Mouse (Mus musculus): ENCODE data around the gene Cacng3. TPM values are rescaled to one million over a fixed set of nuclear protein-coding genes. Genes with fewer than 3 reads are reported as not detected.

The Cacng3 gene
- polyA plus RNA-seq, 1 experiment, result not detected

DNA sequence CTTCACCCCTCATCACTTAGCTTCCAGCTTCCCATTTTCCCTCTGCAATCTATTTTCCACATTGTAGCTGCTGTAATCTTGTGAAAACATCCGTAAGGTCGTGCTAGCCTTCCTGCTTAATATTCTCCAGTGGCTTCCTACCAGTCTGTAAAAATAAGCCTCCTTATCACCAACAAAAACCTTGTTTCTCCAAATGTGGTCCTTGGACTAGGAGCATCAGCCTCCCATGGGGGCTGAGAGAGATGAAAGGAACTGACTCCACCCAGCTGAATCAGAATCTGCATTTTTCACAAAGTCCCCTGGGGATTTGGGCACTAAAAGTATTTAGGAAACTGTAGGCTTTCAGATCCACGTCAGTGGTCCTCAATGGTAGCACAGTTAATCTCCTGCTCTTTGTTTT, 46.0 kb downstream of the Cacng3 start:
- 46% methylated on average over 3 of the region's 3 CpGs for WGBS
- H3K27me3 ChIP-seq (ENCODE audit: control insufficient read depth, insufficient read depth, low read length), result no peaks in the 10 kb centered on the region
- no peaks in the 10 kb centered on the region for H3K4me1 ChIP-seq (ENCODE audit: control insufficient read depth, insufficient read depth, insufficient read length, low read length)
- no peak overlapping the region for H3K27ac ChIP-seq (ENCODE audit: insufficient read depth, low read depth, low read length)
- H3K36me3 ChIP-seq (ENCODE audit: control insufficient read depth, insufficient read depth, low read length), result no peaks in the 10 kb centered on the region
- TF ChIP-seq POLR2A (IDR thresholded peaks at IDR 0.05; ENCODE audit: low read depth, low read length) (no peak), CTCF (IDR thresholded peaks at IDR 0.05; ENCODE audit: extremely low read depth, insufficient read length, insufficient replicate concordance, low read depth, low read length) (no peak)
- H3K4me3 ChIP-seq (ENCODE audit: low read depth, low read length), result no peak overlapping the region

DNA sequence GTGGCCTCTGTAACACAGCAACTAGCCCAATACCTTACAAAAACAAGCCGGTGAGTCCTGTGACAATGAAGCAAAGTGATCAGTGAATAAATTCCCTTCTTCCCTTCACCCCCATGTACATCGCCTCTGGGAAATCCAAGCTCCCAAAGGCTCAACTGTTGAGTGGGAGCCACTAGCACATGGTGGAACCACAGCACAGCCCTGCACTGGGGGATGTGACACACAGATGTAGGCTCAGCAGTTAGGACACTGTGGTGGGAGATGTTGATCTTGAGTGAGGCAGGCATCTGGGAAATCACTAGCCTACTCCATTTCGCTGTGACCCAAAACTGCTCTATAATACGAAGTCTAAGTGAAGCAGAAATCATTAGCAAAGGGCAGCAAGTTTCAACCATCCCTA, 48.2 kb downstream of the Cacng3 start:
- Histone ChIP-seq H3K36me3 (ENCODE audit: control insufficient read depth, insufficient read depth, low read length) (no peaks in the 10 kb centered on the region), H3K4me3 (ENCODE audit: low read depth, low read length) (no peak overlapping the region), H3K27me3 (ENCODE audit: control insufficient read depth, insufficient read depth, low read length) (no peaks in the 10 kb centered on the region), H3K4me1 (ENCODE audit: control insufficient read depth, insufficient read depth, insufficient read length, low read length) (no peaks in the 10 kb centered on the region), H3K27ac (ENCODE audit: insufficient read depth, low read depth, low read length) (no peak overlapping the region)
- WGBS, result 87% methylated on average over 4 of the region's 4 CpGs
- TF ChIP-seq CTCF (IDR thresholded peaks at IDR 0.05; ENCODE audit: extremely low read depth, insufficient read length, insufficient replicate concordance, low read depth, low read length) (no peak), POLR2A (IDR thresholded peaks at IDR 0.05; ENCODE audit: low read depth, low read length) (no peak)

DNA sequence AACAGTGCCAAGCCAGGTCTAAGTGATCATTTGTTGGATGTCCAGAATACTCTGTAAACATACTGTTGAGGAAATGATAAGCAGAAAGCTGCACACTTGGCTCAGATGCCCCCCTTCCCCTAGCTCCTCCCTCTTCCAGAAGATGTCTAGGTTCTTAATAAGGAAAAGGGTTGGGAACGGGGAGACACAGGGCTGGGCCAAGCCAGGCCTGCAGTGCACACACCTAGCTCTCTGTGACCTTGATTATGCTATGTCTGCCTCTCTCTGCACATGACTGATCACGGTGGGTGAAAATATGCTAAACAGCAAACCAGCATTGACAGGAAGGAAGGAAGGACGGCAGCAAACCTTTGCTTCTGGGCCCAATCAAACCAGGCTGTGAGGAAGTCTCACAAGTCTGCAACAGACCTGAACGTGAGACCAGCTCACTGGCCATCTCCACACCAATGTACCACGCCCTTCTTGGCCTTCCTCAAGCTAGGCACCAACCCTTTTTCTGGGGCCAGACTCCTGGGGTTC, 53.1 kb downstream of the Cacng3 start:
- H3K36me3 ChIP-seq (ENCODE audit: control insufficient read depth, insufficient read depth, low read length), result no peaks in the 10 kb centered on the region
- no peak overlapping the region for H3K4me3 ChIP-seq (ENCODE audit: low read depth, low read length)
- WGBS, result 29% methylated on average over 5 of the region's 5 CpGs
- TF ChIP-seq CTCF (IDR thresholded peaks at IDR 0.05; ENCODE audit: extremely low read depth, insufficient read length, insufficient replicate concordance, low read depth, low read length), result no peak
- TF ChIP-seq POLR2A (IDR thresholded peaks at IDR 0.05; ENCODE audit: low read depth, low read length), result no peak
- no peaks in the 10 kb centered on the region for H3K27me3 ChIP-seq (ENCODE audit: control insufficient read depth, insufficient read depth, low read length)
- H3K27ac ChIP-seq (ENCODE audit: insufficient read depth, low read depth, low read length), result no peak overlapping the region; the same call in 1 of the 2 replicates
- no peaks in the 10 kb centered on the region for H3K4me1 ChIP-seq (ENCODE audit: control insufficient read depth, insufficient read depth, insufficient read length, low read length)

DNA sequence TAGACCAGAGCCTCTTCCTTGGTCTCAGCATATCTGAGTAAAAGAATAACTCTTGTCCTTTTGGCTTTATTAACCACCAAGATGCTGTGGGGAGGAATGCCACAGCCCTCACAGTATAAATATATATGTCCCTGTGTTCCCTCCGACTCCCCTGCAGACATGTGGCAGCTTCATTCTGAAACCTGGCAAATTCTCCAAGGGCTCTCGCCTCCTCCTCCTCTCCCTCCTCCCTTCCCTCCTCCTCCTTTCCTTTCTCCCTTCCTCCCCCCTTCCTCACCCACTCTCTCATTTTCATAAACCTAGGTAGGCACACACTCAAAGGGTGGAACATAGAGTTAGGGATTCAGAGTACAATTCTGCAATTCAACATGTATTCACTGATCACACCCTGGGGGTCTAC, 56.1 kb downstream of the Cacng3 start:
- no peak overlapping the region for H3K4me3 ChIP-seq (ENCODE audit: low read depth, low read length)
- whole genome bisulfite sequencing, result 74% methylated on average over 2 of the region's 2 CpGs
- H3K36me3 ChIP-seq (ENCODE audit: control insufficient read depth, insufficient read depth, low read length), result no peaks in the 10 kb centered on the region
- H3K27ac ChIP-seq (ENCODE audit: insufficient read depth, low read depth, low read length), result no peak overlapping the region
- no peaks in the 10 kb centered on the region for H3K27me3 ChIP-seq (ENCODE audit: control insufficient read depth, insufficient read depth, low read length)
- TF ChIP-seq POLR2A (IDR thresholded peaks at IDR 0.05; ENCODE audit: low read depth, low read length), result no peak
- TF ChIP-seq CTCF (IDR thresholded peaks at IDR 0.05; ENCODE audit: extremely low read depth, insufficient read length, insufficient replicate concordance, low read depth, low read length), result no peak
- no peaks in the 10 kb centered on the region for H3K4me1 ChIP-seq (ENCODE audit: control insufficient read depth, insufficient read depth, insufficient read length, low read length)

DNA sequence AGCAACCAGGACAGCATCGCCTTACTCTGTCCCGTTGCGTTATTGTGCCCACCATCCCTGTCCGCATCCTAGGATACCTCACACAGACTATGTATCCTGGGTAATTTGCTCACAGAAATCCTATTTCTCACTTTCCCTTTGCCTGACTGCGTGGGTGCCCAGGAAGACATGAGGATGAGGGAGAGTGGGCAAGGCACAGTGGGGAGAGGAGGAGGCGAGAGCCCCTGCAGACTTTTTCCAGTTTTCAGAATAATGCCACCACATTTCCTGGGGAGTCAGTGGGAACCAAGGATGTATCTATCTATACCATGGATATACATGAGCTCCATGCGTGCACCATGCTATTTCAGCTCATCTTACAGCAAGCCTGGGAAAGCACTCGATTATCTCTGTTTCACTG, 57.9 kb downstream of the Cacng3 start:
- H3K4me3 ChIP-seq (ENCODE audit: low read depth, low read length), result no peak overlapping the region
- no peak overlapping the region for H3K27ac ChIP-seq (ENCODE audit: insufficient read depth, low read depth, low read length)
- no peaks in the 10 kb centered on the region for H3K36me3 ChIP-seq (ENCODE audit: control insufficient read depth, insufficient read depth, low read length)
- H3K27me3 ChIP-seq (ENCODE audit: control insufficient read depth, insufficient read depth, low read length), result no peaks in the 10 kb centered on the region
- H3K4me1 ChIP-seq (ENCODE audit: control insufficient read depth, insufficient read depth, insufficient read length, low read length), result no peaks in the 10 kb centered on the region
- TF ChIP-seq POLR2A (IDR thresholded peaks at IDR 0.05; ENCODE audit: low read depth, low read length) (no peak), CTCF (IDR thresholded peaks at IDR 0.05; ENCODE audit: extremely low read depth, insufficient read length, insufficient replicate concordance, low read depth, low read length) (no peak)
- WGBS, result 88% methylated on average over 8 of the region's 8 CpGs

DNA sequence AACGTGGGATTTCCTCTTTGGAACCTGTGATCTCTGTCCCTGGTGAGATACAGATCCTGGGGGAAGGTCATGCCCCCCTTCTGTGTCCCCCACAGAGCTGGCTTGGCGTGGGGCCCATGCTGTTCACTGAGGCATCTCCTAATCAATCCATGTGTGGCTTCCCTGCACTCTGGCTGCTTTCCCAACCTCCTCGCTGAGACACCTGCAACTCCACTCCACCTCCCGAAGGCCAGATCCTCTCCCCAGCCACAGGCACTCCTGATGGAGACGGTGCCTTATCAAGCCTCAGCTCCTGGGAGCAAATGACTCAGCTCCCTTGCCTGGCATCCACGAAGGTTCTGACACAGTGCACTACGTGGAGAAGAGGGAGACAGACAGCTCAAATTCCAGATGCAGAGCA, 58.6 kb downstream of the Cacng3 start:
- 34% methylated on average over 7 of the region's 7 CpGs for WGBS
- no peak overlapping the region for H3K27ac ChIP-seq (ENCODE audit: insufficient read depth, low read depth, low read length)
- H3K36me3 ChIP-seq (ENCODE audit: control insufficient read depth, insufficient read depth, low read length), result no peaks in the 10 kb centered on the region
- no peaks in the 10 kb centered on the region for H3K4me1 ChIP-seq (ENCODE audit: control insufficient read depth, insufficient read depth, insufficient read length, low read length)
- no peak for TF ChIP-seq POLR2A (IDR thresholded peaks at IDR 0.05; ENCODE audit: low read depth, low read length)
- no peak for TF ChIP-seq CTCF (IDR thresholded peaks at IDR 0.05; ENCODE audit: extremely low read depth, insufficient read length, insufficient replicate concordance, low read depth, low read length)
- no peaks in the 10 kb centered on the region for H3K27me3 ChIP-seq (ENCODE audit: control insufficient read depth, insufficient read depth, low read length)
- no peak overlapping the region for H3K4me3 ChIP-seq (ENCODE audit: low read depth, low read length)

- TF ChIP-seq POLR2A (IDR thresholded peaks at IDR 0.05; ENCODE audit: low read depth, low read length), result no peak
- TF ChIP-seq CTCF (IDR thresholded peaks at IDR 0.05; ENCODE audit: extremely low read depth, insufficient read length, insufficient replicate concordance, low read depth, low read length), result no peak
- WGBS, result 59% methylated on average over 11 of the region's 11 CpGs
- Histone ChIP-seq H3K4me1 (ENCODE audit: control insufficient read depth, insufficient read depth, insufficient read length, low read length) (no peaks in the 10 kb centered on the region), H3K27ac (ENCODE audit: insufficient read depth, low read depth, low read length) (no peak overlapping the region), H3K4me3 (ENCODE audit: low read depth, low read length) (no peak overlapping the region), H3K36me3 (ENCODE audit: control insufficient read depth, insufficient read depth, low read length) (no peaks in the 10 kb centered on the region), H3K27me3 (ENCODE audit: control insufficient read depth, insufficient read depth, low read length) (no peaks in the 10 kb centered on the region)
Measured at GRCm38 (mm10) chr7:122735323-122735722, 65.0 kb downstream of the Cacng3 start.
